Mouse (Mus musculus): ENCODE data around the gene Gm1113. TPM values are rescaled to one million over a fixed set of nuclear protein-coding genes. Genes with fewer than 3 reads are reported as not detected.

The Gm1113 gene
- polyA plus RNA-seq, 1 experiment from 2014 or later: not detected

DNA sequence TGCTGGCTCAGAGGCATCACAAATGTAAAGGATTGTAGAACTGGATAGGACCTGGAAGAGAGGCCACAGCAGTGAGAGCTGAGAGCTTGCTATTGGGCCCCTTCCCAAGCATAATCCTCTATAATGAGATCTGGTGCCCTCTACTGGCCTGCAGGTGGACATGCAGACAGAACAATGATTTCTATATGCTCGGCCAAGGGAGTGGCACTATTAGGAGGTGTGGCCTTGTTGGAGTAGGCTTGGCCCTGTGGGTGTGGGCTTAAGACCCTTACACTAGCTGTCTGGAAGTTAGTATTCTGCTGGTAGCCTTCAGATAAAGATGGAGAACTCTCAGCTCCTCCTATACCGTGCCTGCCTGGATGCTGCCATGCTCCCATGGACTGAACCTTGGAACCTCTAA, 17.0 kb upstream of the Gm1113 start:
- H3K4me1 ChIP-seq (replicated peaks; ENCODE audit: control insufficient read depth, insufficient read depth, low read length): no peaks in the 10 kb centered on the region
- peak; percentile 91 for ATAC-seq (ENCODE audit: low FRiP score)
- H3K9me3 ChIP-seq (ENCODE audit: control insufficient read depth, low read length): no peaks in the 10 kb centered on the region
- H3K27ac ChIP-seq: no peak overlapping the region
- no peaks in the 10 kb centered on the region for H3K27me3 ChIP-seq (ENCODE audit: control insufficient read depth, insufficient read depth, low read length)
- no peak overlapping the region for H3K4me3 ChIP-seq (replicated peaks; ENCODE audit: low read length)
- DNase-seq (ENCODE audit: low spot score): peak; percentile 88
- H3K9ac ChIP-seq: no peak overlapping the region
- 6% methylated on average over 2 of the region's 2 CpGs for WGBS
- H3K4me2 ChIP-seq (replicated peaks): no peak overlapping the region
- no peaks in the 10 kb centered on the region for H3K36me3 ChIP-seq (replicated peaks; ENCODE audit: control insufficient read depth, insufficient read depth)

DNA sequence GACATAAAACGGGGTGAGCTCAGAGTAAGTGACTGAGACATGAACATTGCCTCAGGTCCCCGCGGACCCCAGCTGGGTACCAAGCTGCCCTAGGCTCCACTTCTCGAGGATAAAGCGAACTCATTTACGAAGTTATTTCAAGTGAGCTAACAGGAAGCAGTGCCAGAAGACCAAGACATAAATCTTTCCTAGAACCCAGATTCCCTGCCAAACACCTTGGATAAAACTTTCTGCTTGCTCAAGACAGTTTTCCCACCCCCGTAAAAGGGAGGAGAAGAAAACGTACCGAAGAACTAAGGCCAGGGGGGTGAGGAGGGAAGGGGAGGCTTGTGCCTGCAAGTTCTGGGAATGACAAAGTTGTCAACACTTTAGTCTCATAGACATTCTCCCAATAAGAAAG, 15.2 kb upstream of the Gm1113 start:
- 79% methylated on average over 9 of the region's 9 CpGs for WGBS
- H3K27ac ChIP-seq: no peak overlapping the region
- no peak overlapping the region for H3K4me3 ChIP-seq (replicated peaks; ENCODE audit: low read length)
- ATAC-seq (ENCODE audit: low FRiP score): no peak
- no peak overlapping the region for H3K9ac ChIP-seq
- H3K36me3 ChIP-seq (replicated peaks; ENCODE audit: control insufficient read depth, insufficient read depth): no peaks in the 10 kb centered on the region
- no peaks in the 10 kb centered on the region for H3K9me3 ChIP-seq (ENCODE audit: control insufficient read depth, low read length)
- DNase-seq (ENCODE audit: low spot score): no peak
- no peaks in the 10 kb centered on the region for H3K27me3 ChIP-seq (ENCODE audit: control insufficient read depth, insufficient read depth, low read length)
- no peak overlapping the region for H3K4me2 ChIP-seq (replicated peaks)
- H3K4me1 ChIP-seq (replicated peaks; ENCODE audit: control insufficient read depth, insufficient read depth, low read length): peaks cover 5% of the 10 kb centered on the region; the same call in 1 of the 2 replicates

- Histone ChIP-seq H3K9me3 (ENCODE audit: control insufficient read depth, low read length) (no peaks in the 10 kb centered on the region), H3K4me2 (replicated peaks) (no peak overlapping the region), H3K4me1 (replicated peaks; ENCODE audit: control insufficient read depth, insufficient read depth, low read length) (peaks cover 5% of the 10 kb centered on the region; the same call in 1 of the 2 replicates), H3K36me3 (replicated peaks; ENCODE audit: control insufficient read depth, insufficient read depth) (no peaks in the 10 kb centered on the region), H3K27ac (no peak overlapping the region), H3K9ac (no peak overlapping the region), H3K27me3 (ENCODE audit: control insufficient read depth, insufficient read depth, low read length) (no peaks in the 10 kb centered on the region), H3K4me3 (replicated peaks; ENCODE audit: low read length) (no peak overlapping the region)
- ATAC-seq (ENCODE audit: low FRiP score): no peak
- no peak for DNase-seq (ENCODE audit: low spot score)
- WGBS: 29% methylated on average over 1 of the region's 1 CpGs
Measured at GRCm38 (mm10) chr9:35529796-35530195, 11.7 kb upstream of the Gm1113 start.

DNA sequence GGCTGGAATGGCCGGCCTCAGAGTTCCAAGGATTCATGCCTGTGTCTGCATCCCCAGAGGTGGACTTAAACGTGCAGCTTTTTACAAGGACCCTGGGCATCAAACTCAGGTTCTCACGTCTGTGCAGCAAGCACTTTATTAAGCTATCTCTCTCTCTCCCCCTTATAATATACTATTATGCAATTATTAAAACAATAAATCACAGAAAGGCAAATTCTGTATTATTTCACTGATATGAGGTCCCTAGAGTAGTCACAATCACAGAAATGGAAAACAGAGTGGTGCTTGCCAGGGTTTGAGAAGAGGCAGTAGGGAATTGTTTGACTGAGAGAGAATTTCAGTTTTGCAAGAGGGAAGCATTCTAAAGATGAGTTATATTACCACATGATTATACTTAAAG, 11.1 kb upstream of the Gm1113 start:
- Histone ChIP-seq H3K36me3 (replicated peaks; ENCODE audit: control insufficient read depth, insufficient read depth) (no peaks in the 10 kb centered on the region), H3K4me2 (replicated peaks) (no peak overlapping the region), H3K27ac (no peak overlapping the region), H3K4me1 (replicated peaks; ENCODE audit: control insufficient read depth, insufficient read depth, low read length) (peaks cover 9% of the 10 kb centered on the region), H3K4me3 (replicated peaks; ENCODE audit: low read length) (no peak overlapping the region), H3K9ac (no peak overlapping the region), H3K27me3 (ENCODE audit: control insufficient read depth, insufficient read depth, low read length) (no peaks in the 10 kb centered on the region), H3K9me3 (ENCODE audit: control insufficient read depth, low read length) (no peaks in the 10 kb centered on the region)
- DNase-seq (ENCODE audit: low spot score) (no peak), ATAC-seq (ENCODE audit: low FRiP score) (no peak)
- WGBS: 69% methylated on average over 3 of the region's 3 CpGs

DNA sequence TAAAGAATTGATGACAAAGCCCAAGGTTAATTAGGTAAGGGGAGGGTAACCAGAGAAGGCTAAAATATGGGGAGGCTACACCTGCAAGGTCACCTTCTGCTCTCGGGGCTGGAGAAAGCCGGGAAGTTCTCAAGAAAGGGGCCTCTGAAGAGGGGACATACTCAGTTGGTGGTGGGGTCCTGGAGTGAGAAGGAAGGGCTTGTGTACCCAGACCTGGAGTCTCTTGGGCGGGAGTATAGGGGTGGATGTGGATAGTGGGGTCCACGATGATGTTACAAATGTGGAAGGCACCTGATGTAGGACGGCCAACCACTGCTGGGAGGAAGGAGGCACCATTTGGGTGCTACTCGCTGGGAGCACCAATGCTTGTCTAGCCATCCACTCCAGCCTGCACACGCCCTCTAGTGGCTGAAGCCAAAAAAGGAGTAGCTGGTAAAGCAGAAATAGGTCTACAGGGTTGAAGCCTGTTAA, 5.9 kb upstream of the Gm1113 start:
- WGBS: 20% methylated on average over 7 of the region's 7 CpGs
- peak overlapping the region; percentile 17 for H3K4me2 ChIP-seq (replicated peaks)
- H3K27me3 ChIP-seq (ENCODE audit: control insufficient read depth, insufficient read depth, low read length): no peaks in the 10 kb centered on the region
- no peak overlapping the region for H3K9ac ChIP-seq
- DNase-seq (ENCODE audit: low spot score) (peak; percentile 79), ATAC-seq (ENCODE audit: low FRiP score) (peak; percentile 73)
- peaks cover 13% of the 10 kb centered on the region for H3K4me1 ChIP-seq (replicated peaks; ENCODE audit: control insufficient read depth, insufficient read depth, low read length)
- no peak overlapping the region for H3K27ac ChIP-seq
- H3K36me3 ChIP-seq (replicated peaks; ENCODE audit: control insufficient read depth, insufficient read depth): no peaks in the 10 kb centered on the region
- no peaks in the 10 kb centered on the region for H3K9me3 ChIP-seq (ENCODE audit: control insufficient read depth, low read length)
- H3K4me3 ChIP-seq (replicated peaks; ENCODE audit: low read length): no peak overlapping the region

DNA sequence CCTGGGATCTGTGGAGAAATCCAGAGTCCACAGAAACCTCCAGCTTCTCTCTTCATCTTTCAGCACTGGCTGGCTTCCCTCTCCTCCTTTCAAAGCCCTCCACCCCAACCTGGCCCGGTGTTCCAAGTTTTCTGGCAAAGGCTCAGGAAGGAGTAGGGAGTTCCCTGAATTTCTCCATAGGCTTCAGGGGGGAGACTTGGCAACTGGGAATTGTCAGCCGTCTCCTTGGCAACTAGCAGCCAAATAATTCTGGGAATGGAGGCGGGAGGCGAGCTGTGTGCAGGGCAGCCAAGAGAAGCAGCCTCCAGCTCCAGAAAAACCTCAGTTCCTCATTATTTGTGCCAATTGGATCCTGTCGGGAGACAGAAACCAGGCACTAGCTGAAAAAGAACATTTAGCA, 5.5 kb upstream of the Gm1113 start:
- H3K4me1 ChIP-seq (replicated peaks; ENCODE audit: control insufficient read depth, insufficient read depth, low read length): peaks cover 13% of the 10 kb centered on the region
- H3K9me3 ChIP-seq (ENCODE audit: control insufficient read depth, low read length): no peaks in the 10 kb centered on the region
- ATAC-seq (ENCODE audit: low FRiP score) (peak; percentile 60), DNase-seq (ENCODE audit: low spot score) (peak; percentile 71)
- no peak overlapping the region for H3K27ac ChIP-seq
- H3K36me3 ChIP-seq (replicated peaks; ENCODE audit: control insufficient read depth, insufficient read depth): no peaks in the 10 kb centered on the region
- no peak overlapping the region for H3K9ac ChIP-seq
- 8% methylated on average over 5 of the region's 5 CpGs for WGBS
- no peaks in the 10 kb centered on the region for H3K27me3 ChIP-seq (ENCODE audit: control insufficient read depth, insufficient read depth, low read length)
- H3K4me2 ChIP-seq (replicated peaks): peak overlapping the region; percentile 17; the same call in 1 of the 2 replicates
- no peak overlapping the region for H3K4me3 ChIP-seq (replicated peaks; ENCODE audit: low read length)

GRCm38 (mm10) chr9:35522821-35523515, 4.9 kb upstream of the Gm1113 start:
- no peak for DNase-seq (ENCODE audit: low spot score)
- Histone ChIP-seq H3K9ac (no peak overlapping the region), H3K27ac (no peak overlapping the region), H3K4me1 (replicated peaks; ENCODE audit: control insufficient read depth, insufficient read depth, low read length) (peaks cover 13% of the 10 kb centered on the region), H3K4me3 (replicated peaks; ENCODE audit: low read length) (no peak overlapping the region), H3K4me2 (replicated peaks) (no peak overlapping the region), H3K36me3 (replicated peaks; ENCODE audit: control insufficient read depth, insufficient read depth) (no peaks in the 10 kb centered on the region), H3K9me3 (ENCODE audit: control insufficient read depth, low read length) (no peaks in the 10 kb centered on the region), H3K27me3 (ENCODE audit: control insufficient read depth, insufficient read depth, low read length) (no peaks in the 10 kb centered on the region)
- WGBS: 71% methylated on average over 1 of the region's 1 CpGs
- ATAC-seq (ENCODE audit: low FRiP score): no peak

GRCm38 (mm10) chr9:35522241-35522640, 4.2 kb upstream of the Gm1113 start:
- Histone ChIP-seq H3K4me3 (replicated peaks; ENCODE audit: low read length) (no peak overlapping the region), H3K9ac (no peak overlapping the region), H3K27me3 (ENCODE audit: control insufficient read depth, insufficient read depth, low read length) (no peaks in the 10 kb centered on the region), H3K27ac (no peak overlapping the region), H3K4me2 (replicated peaks) (no peak overlapping the region), H3K4me1 (replicated peaks; ENCODE audit: control insufficient read depth, insufficient read depth, low read length) (peaks cover 13% of the 10 kb centered on the region), H3K9me3 (ENCODE audit: control insufficient read depth, low read length) (no peaks in the 10 kb centered on the region), H3K36me3 (replicated peaks; ENCODE audit: control insufficient read depth, insufficient read depth) (no peaks in the 10 kb centered on the region)
- DNase-seq (ENCODE audit: low spot score): no peak
- WGBS: 88% methylated on average over 2 of the region's 2 CpGs
- ATAC-seq (ENCODE audit: low FRiP score): no peak

DNA sequence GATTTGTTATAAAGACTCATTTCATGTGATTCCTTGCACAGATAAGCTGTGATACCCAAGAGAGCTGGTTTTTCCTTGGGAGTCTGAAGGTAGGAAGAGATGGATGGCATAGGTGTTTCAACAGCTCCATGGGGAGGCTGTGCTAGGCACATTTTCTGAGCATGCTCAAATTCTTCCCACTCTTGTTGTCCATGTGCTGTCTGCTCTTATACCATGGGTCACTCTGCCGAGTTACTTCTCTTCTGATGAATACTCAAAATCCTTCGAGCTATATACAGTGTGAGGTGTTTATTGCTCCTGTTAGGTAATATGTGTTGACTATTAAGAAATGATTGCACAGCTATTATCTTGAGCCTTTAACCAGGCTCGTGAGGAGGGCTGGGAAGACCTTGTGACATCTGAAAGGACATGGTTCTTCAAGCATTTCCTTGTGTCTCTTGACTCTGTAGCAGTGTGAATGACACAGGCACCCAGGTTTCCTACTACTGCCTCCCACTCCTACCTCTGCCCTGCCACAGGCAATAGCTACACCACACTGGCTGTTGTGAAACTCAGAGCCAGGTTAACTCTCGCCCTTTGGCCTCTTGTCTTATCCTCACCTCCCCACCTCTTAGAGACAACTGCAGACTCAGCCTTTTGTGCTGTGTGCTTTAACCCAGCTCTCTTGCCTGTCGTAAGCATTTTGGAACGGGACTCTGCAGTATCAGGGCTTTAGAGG, 2.7 kb upstream of the Gm1113 start:
- Histone ChIP-seq H3K36me3 (replicated peaks; ENCODE audit: control insufficient read depth, insufficient read depth) (no peaks in the 10 kb centered on the region), H3K9me3 (ENCODE audit: control insufficient read depth, low read length) (no peaks in the 10 kb centered on the region), H3K27me3 (ENCODE audit: control insufficient read depth, insufficient read depth, low read length) (no peaks in the 10 kb centered on the region), H3K9ac (no peak overlapping the region), H3K27ac (no peak overlapping the region), H3K4me1 (replicated peaks; ENCODE audit: control insufficient read depth, insufficient read depth, low read length) (peaks cover 13% of the 10 kb centered on the region), H3K4me3 (replicated peaks; ENCODE audit: low read length) (no peak overlapping the region), H3K4me2 (replicated peaks) (no peak overlapping the region)
- WGBS: 82% methylated on average over 6 of the region's 6 CpGs
- DNase-seq (ENCODE audit: low spot score) (no peak), ATAC-seq (ENCODE audit: low FRiP score) (no peak)
